Mouse (Mus musculus): ENCODE measurements around the gene Slc4a10.
A peak's percentile ranks its signal among the peaks of the same experiment; 100 is the strongest.

The Slc4a10 gene

DNA sequence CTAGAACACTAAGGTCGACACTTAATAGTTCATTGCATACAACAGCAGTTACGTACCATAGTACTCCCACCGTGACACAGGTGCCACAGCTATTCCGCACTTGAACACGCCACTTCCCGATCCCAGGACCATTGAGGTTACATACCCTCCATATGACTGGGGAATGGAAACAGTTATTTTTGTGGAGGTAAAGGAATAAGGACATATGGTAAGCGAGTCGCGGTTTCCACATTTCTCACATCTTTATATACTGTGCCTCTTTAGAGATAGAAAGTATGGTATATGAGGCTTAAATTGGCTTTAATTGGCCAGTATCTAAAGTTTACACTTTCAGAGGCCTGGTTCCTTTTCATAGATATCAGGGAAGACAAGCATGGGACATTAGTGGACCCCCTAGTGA is 301.5 kb downstream of the Slc4a10 start:
- DNase-seq (ENCODE audit: low spot score) = no peak

DNA sequence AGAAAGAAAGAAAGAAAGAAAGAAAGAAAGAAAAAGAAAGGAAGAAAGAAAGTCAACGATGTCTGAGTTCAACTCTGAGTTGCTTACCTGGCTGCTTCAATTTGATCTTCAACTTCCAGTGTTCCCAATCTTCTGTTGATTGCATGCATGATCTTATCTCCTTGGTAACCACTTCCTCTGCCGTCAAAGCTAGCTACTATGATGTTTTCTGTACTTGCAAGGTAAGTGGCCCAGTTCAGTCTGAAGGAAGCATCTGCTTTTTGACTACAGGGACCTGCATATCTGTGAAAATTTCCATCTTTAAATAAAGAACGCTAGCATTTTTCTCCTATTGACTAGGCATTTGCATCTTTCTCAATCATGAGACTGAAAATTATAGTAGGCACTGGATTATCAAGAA is 305.8 kb downstream of the Slc4a10 start:
- DNase-seq (ENCODE audit: low spot score) = peak; percentile 82

DNA sequence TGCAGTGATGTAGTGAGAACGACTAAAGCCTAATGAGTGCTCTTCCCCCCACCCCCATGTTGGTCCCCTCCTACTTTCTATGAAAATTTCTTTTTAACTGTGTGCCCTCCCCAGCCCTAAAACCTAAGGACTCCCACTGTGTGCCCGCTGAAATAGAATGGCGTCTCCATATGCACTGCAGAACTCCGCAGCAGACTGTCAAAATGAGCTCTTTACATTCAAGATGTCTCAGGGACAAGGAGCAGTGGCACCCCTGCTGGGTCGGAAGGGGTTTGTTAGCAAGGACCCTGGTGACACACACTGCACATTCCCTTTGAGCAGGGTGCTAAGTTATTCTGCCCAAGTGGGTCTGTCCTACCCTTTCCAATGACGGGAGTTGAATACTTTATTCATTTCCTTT is 309.5 kb downstream of the Slc4a10 start:
- no peak for DNase-seq (ENCODE audit: low spot score)

DNA sequence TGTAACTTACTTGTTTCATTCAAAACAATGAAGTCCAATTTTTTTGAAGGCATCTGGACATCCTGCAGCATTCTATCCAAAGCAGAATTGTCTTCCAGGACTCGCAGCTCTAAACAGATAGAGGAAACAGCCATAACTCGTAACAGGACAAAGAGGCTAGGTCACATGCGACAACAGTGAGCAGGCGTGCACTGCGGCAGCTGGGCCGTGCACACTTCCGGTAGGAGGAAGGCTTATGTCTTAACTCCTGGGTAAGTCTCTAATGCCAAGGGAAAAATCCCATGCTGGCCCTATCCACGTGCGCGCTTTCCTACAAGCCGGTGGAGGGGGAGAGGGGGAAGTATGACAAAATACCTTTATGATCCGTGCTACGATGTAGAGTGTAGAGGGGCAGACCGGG is 310.3 kb downstream of the Slc4a10 start:
- DNase-seq (ENCODE audit: low spot score) = no peak

DNA sequence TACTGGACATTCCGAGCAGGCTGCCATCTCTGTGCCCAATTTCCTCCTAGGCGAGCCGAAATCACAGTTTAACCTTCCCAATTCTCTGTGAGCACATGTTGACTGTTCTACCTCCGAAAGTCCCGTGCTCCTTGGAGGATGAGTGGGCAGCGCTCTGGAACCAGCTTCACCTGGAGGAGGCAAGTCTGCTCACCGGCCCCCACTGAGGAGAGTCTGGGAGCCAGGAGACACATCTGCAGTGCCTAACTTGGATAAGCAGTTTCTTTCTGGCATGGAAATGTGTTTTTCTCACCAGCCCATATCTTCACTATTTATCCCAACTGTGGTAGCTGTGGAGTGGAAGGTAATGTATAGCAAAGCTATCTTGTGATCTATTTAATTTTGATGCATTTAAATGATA is 311.0 kb downstream of the Slc4a10 start:
- DNase-seq (ENCODE audit: low spot score) = no peak

DNA sequence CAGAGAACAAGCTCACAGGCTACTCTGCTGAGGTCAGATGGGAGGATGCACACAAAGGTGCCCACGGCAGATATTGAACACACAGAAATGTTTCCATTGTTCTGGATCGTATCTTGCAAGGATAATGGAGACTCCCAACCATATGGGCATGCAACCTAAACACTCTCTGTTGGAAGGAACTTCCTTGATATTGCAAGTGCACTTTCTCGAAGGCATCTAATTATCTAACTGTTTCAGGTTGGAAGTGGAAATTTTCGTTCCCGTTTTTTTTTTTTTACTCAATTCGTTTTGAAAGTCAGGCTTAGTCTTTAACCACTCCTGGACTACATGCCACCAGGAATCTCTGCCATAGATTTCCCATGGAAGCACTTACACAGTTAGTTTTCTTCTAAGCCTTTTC is 314.6 kb downstream of the Slc4a10 start:
- no peak for DNase-seq (ENCODE audit: low spot score)

DNA sequence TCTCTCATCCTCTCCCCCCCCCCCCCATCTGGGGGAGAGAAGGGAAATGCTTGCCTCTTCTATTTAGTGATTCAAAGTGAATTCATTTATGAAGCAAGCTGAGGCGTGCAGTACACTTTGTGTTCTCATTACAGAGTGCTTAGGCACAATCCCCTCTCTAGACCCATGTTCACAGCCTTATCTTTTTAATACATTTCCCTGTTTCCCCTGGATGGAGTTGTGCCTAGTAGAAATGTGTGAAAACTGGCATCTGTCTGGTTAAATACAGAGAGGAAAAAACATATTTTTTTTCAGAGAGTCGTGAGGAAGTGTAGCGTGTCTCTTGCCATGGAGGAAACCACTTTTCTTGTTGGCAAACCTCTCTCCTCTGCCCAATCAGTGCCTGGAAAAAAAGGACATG is 315.3 kb downstream of the Slc4a10 start:
- DNase-seq (ENCODE audit: low spot score) = no peak

DNA sequence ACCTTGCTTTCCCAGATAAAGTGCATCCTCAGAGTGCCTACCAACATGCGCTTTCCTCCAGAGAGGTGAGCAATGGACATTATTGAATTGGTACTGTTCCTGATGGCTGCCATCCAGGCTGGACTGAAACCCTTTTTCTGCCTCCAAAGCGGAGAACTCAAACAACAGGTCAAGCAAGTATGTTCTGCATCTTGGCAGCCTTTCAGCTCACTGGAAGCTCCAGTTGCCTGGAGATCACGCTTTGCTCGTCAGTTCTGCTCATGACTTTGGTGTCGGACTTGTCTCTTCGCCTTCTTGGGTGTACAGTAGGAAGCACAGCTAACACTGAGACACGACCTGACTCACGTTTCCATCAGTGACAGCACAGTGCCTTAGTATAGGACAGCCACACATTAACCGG is 315.9 kb downstream of the Slc4a10 start:
- no peak for DNase-seq (ENCODE audit: low spot score)

DNA sequence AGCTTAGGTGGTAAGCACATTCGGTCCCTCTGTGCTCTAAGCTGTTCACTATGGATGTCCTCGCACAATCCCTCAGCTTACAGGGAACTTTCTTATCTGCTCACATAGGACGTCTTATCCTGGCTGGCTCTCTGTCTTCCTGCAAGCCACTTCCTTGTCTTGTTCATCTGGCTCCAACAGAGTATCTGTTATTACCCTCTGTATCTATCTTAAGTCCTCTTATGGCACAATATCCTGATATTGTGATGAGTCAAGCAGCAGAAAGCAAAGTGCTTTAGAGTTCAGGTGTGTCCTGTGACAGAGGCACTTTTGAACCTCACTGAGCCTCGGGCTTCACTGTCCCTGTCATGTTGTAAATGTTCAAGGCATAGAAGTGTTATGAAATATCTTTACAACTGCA is 317.3 kb downstream of the Slc4a10 start:
- no peak for DNase-seq (ENCODE audit: low spot score)

DNA sequence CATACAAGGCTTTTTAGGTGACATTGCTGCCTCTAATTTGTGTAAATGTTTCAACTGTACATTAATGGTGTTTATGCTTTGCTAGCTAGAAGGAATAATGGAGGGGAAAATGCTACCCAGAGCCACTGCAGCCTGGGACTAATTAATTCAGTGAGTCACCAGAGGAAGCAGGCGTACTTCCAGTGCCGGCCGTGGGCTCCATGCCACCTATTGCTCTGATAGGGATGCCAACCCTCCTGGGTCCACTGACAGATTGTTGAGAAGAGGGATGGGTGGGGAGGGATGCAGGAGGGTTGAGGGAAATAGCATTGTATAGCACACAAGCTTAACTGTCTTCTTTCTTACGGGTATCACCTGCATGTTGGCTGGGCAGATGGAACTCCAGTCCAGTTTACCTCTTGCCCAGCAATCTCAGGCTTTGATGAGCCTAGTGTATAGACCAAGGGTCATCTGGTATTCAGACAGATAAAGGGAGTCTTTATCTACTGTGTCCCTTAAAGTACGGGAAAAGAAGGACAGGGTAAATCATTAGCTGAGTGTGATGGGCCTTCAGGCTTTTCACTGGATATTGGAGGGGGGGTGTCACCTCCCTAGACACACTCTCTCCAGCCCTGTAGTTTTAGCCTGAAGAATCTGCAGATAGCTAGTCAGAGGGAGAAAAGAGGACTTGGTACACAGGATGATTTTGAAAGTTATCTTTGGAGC is 322.2 kb downstream of the Slc4a10 start:
- no peak for DNase-seq (ENCODE audit: low spot score)

DNA sequence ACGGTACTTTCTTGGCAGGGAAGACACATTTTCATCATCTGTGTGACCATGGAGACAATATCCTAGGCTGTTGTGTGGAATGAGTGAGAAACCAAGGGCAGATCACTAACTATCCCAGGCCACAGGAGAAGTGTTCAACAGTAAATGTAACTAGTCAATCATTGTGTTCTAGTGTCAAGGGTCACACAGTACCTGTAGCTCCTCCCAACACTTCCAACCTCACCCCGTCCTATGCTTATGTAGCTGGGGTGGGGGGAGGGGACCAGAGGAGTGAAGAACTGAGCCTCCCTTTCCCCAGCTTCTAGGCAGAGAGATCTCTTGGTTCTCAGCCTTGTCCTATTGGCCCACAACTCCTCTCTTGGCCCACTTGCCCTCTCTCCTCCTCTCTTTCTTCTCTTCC is 323.8 kb downstream of the Slc4a10 start:
- no peak for DNase-seq (ENCODE audit: low spot score)

DNA sequence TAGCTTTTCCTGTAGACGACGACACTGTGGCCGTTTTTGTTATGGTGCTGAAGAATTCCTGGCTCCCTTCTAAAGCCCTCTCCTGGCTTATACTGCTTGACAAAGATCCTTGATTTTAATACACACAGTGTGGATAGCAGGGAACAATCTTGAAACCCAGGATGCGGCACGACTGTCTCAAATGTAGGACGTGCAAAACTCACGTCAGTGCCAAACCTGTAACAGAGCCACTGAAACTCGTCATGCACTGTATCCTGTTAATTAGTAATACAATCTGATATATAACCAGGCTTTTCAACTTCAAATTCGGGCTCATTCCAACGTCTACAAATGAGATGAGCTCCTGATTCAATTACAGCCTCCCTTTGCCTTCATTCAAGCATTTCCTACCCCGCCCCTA is 327.4 kb downstream of the Slc4a10 start:
- no peak for DNase-seq (ENCODE audit: low spot score)
